Mouse (Mus musculus): ENCODE measurements around the gene Olfr659.
A peak's percentile ranks its signal among the peaks of the same experiment; 100 is the strongest.

Olfr659 gene

GRCm38 (mm10) chr7:104666453-104666852 lies at the start of gene Olfr659:
Gene Olfr659 (plus strand): TSS chr7:104666753.
- DNase-seq (ENCODE audit: low spot score), result no peak

DNA sequence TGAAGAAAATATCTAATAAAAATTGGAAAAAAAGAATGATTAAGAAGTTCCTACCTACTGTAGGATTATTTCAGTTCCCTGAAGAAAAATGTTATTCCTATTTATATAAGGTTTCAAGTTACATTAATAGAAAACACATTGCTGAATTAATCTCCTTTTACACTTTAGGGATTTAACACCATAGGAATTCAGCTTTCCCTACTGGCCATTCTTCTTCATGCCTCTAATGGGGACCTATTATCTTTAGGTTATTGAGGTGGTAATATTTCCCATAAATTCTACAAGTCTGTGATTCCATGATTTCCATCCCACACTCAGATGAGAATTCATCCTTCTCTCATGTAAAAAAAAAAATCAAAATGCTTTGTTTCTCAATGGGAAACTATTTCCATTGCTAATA lies 42.1 kb upstream of the Olfr659 start, which contains the start of gene Olfr657:
TSS of gene Olfr657 (plus strand) at position 301 of the 400 bp plus-strand sequence.
- DNase-seq (ENCODE audit: low spot score), result no peak

GRCm38 (mm10) chr7:104646841-104647482 lies 19.6 kb upstream of the Olfr659 start, which contains the start of gene Olfr658:
Gene Olfr658 (minus strand): TSS chr7:104647305.
- DNase-seq (ENCODE audit: low spot score), result peak; percentile 76

- no peak for DNase-seq (ENCODE audit: low spot score)
These were observed 19.6 kb downstream of the Olfr659 start, which contains the start of gene Olfr661 for GRCm38 (mm10) chr7:104686201-104686600. Gene Olfr661 (plus strand): TSS chr7:104686501.

Measured in embryo, embryonic 10.5 days (tissue).